23 mouse cellular contexts compared by ENCODE assay signal in the genomic region with DNA sequence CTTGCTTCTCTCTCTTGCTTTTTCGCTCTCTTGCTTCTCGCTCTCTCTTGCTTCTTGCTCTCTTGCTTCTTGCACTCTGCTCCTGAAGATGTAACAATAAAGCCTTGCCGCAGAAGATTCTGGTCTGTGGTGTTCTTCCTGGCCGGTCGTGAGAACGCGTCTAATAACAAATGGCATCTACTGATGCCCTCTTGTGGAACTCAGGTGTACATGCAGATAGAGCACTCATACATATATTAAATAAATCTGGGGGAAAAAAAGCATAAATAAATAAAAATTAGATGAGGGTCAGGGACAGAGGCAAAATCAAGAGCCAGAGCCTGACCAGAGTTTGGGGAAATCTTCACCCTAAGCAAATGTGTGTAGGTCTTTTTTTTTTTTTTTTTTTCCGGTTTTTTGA. TPM values are rescaled to one million over a fixed set of nuclear protein-coding genes. Genes with fewer than 3 reads are reported as not detected.
DNase-seq lines count a peak whose midpoint lies in the region; ATAC-seq and TF ChIP-seq lines count a peak whose summit lies in the region.
"Not testable (repeated sequence)": the region's sequence is repeated elsewhere in the genome, so short reads cannot be mapped to it uniquely, and the experiment has no call there.
"Had no signal": no experiment of that assay in that cellular context is flagged by ENCODE, and none has a peak within 500 bp of the region (broad histone marks: within the 10 kb centered on the region; RNA-seq: fewer than 3 reads in every experiment).

No protein-coding gene starts in this region.

- not testable (repeated sequence) for H3K4me2 ChIP-seq in forebrain, postnatal 0 days (ENCODE audit: low read depth); hindbrain, postnatal 0 days (ENCODE audit: low read depth, low read length); lung, postnatal 0 days (replicated peaks; ENCODE audit: low read depth, low read length); midbrain, postnatal 0 days (ENCODE audit: low read depth, low read length, poor library complexity, severe bottlenecking)

- not testable (repeated sequence) for TF ChIP-seq EP300 in lung, postnatal 0 days (IDR thresholded peaks at IDR 0.05)

- peak; percentile 62 for ATAC-seq in CD4-positive, CD25-positive, alpha-beta regulatory T cell, adult 4 months
- ATAC-seq in forebrain, postnatal 0 days; hindbrain, postnatal 0 days; lung, postnatal 0 days; midbrain, postnatal 0 days (ENCODE audit: low FRiP score): not testable (repeated sequence)

- H3K27ac ChIP-seq in forebrain, postnatal 0 days (ENCODE audit: low read depth, low read length); hindbrain, postnatal 0 days; left cerebral cortex, adult 2 months; lung, postnatal 0 days (ENCODE audit: low read length); midbrain, postnatal 0 days (ENCODE audit: low read depth, low read length): not testable (repeated sequence)

- intact Hi-C loops in left cerebral cortex, adult 2 months (cut with DNase I), result not testable (repeated sequence)

- H3K36me3 ChIP-seq in forebrain, postnatal 0 days (ENCODE audit: insufficient read depth); hindbrain, postnatal 0 days (ENCODE audit: insufficient read depth, low read length); lung, postnatal 0 days (ENCODE audit: insufficient read depth, low read length); midbrain, postnatal 0 days (ENCODE audit: insufficient read depth, low read length): not testable (repeated sequence)

- TF ChIP-seq CTCF in forebrain, postnatal 0 days (IDR thresholded peaks at IDR 0.05; ENCODE audit: low read depth), result peak; percentile 43
- TF ChIP-seq CTCF in hindbrain, postnatal 0 days (IDR thresholded peaks at IDR 0.05; ENCODE audit: low read depth), result peak; percentile 50
- peak; percentile 36 for TF ChIP-seq CTCF in left cerebral cortex, adult 2 months (IDR thresholded peaks at IDR 0.05)
- peak; percentile 59 for TF ChIP-seq CTCF in lung, postnatal 0 days (IDR thresholded peaks at IDR 0.05)
- TF ChIP-seq CTCF in midbrain, postnatal 0 days (IDR thresholded peaks at IDR 0.05), result peak; percentile 59

- peak; percentile 34 for DNase-seq in NIH3T3 (ENCODE audit: low read depth)
- DNase-seq in forebrain, postnatal 0 days; left cerebral cortex, adult 2 months (ENCODE audit: extremely low spot score in 1 of 2, low spot score in 2 of 2); midbrain, postnatal 0 days (ENCODE audit: low spot score): not testable (repeated sequence)
- peak; percentile 23 for DNase-seq in hindbrain, postnatal 0 days (ENCODE audit: low spot score)
- peak; percentile 35 for DNase-seq in lung, postnatal 0 days (ENCODE audit: low spot score)

- not testable (repeated sequence) for H3K4me1 ChIP-seq in forebrain, postnatal 0 days (ENCODE audit: insufficient read depth); hindbrain, postnatal 0 days (ENCODE audit: insufficient read depth, low read length); lung, postnatal 0 days (ENCODE audit: insufficient read depth, low read depth, low read length); midbrain, postnatal 0 days (ENCODE audit: insufficient read depth, low read length)

- not testable (repeated sequence) for H3K9ac ChIP-seq in forebrain, postnatal 0 days; hindbrain, postnatal 0 days (replicated peaks; ENCODE audit: low read length); lung, postnatal 0 days (replicated peaks; ENCODE audit: low read depth); midbrain, postnatal 0 days (replicated peaks; ENCODE audit: low read length, poor library complexity, severe bottlenecking)

- H3K27me3 ChIP-seq in forebrain, postnatal 0 days (ENCODE audit: insufficient read depth, low read length); hindbrain, postnatal 0 days (ENCODE audit: insufficient read depth, low read length); lung, postnatal 0 days (replicated peaks; ENCODE audit: insufficient read depth, low read length); midbrain, postnatal 0 days (ENCODE audit: insufficient read depth, low read length): not testable (repeated sequence)

- not testable (repeated sequence) for H3K4me3 ChIP-seq in forebrain, postnatal 0 days (ENCODE audit: low read depth, low read length); hindbrain, postnatal 0 days (ENCODE audit: low read length); left cerebral cortex, adult 2 months; lung, postnatal 0 days (ENCODE audit: low read depth, low read length); midbrain, postnatal 0 days (ENCODE audit: low read depth, low read length)

- 60% methylated on average over 6 of the region's 8 CpGs for WGBS in forebrain, postnatal 0 days
- WGBS in hindbrain, postnatal 0 days, result 63% methylated on average over 6 of the region's 8 CpGs
- 78% methylated on average over 6 of the region's 8 CpGs for WGBS in lung, postnatal 0 days
- 66% methylated on average over 6 of the region's 8 CpGs for WGBS in midbrain, postnatal 0 days

- H3K9me3 ChIP-seq in forebrain, postnatal 0 days (ENCODE audit: low read length); hindbrain, postnatal 0 days (ENCODE audit: low read length); lung, postnatal 0 days (ENCODE audit: low read length); midbrain, postnatal 0 days (ENCODE audit: low read length): not testable (repeated sequence)

RNA-seq across cellular contexts. Expression of gene Pfkl, which starts 15.6 kb away (rescaled TPM):
- polyA plus RNA-seq in CD4-positive, CD25-positive, alpha-beta regulatory T cell, adult 4 months (2017; shearing (Covaris generic)), result 100 to 1,000 TPM in 1 of 2 experiments, 10 to 100 TPM in 1; 60.6 to 118 TPM
- 85.6 and 112 TPM in 2 replicates for total RNA-seq in forebrain, postnatal 0 days (2014; rRNA removed)
- 57.3 and 72.9 TPM in 2 replicates for polyA plus RNA-seq in forebrain, postnatal 0 days (2015; fragmentation: Nextera tagmentation; extraction: Ambion mirVana)
- total RNA-seq in hindbrain, postnatal 0 days (2014; rRNA removed), result 183 and 208 TPM in 2 replicates
- polyA plus RNA-seq in hindbrain, postnatal 0 days (2015; fragmentation: Nextera tagmentation; extraction: Ambion mirVana), result 96.5 and 101 TPM in 2 replicates
- 100 to 1,000 TPM; 141 to 149 TPM for total RNA-seq in left cerebral cortex, adult 2 months (2021)
- 35.6 and 40.0 TPM in 2 replicates for polyA plus RNA-seq in lung, postnatal 0 days (2015; fragmentation: Nextera tagmentation; extraction: Ambion mirVana)
- total RNA-seq in midbrain, postnatal 0 days (2014; rRNA removed), result 165 and 166 TPM in 2 replicates
- polyA plus RNA-seq in midbrain, postnatal 0 days (2015; fragmentation: Nextera tagmentation; extraction: Ambion mirVana), result 98.5 and 104 TPM in 2 replicates

RNA-seq across cellular contexts. Expression of gene Dnmt3l, which starts 16.3 kb away (rescaled TPM):
- not detected for polyA plus RNA-seq in CD4-positive, CD25-positive, alpha-beta regulatory T cell, adult 4 months (2017; shearing (Covaris generic))
- total RNA-seq in forebrain, postnatal 0 days (2014; rRNA removed), result not detected in 2 replicates
- polyA plus RNA-seq in forebrain, postnatal 0 days (2015; fragmentation: Nextera tagmentation; extraction: Ambion mirVana), result not detected in 2 replicates
- 0.63 TPM in 1 of 2 replicates, not detected in the other for total RNA-seq in hindbrain, postnatal 0 days (2014; rRNA removed)
- polyA plus RNA-seq in hindbrain, postnatal 0 days (2015; fragmentation: Nextera tagmentation; extraction: Ambion mirVana), result 0.13 and 0.44 TPM in 2 replicates
- under 1 TPM in 1 of 2 experiments, not detected in 1; 0.54 TPM for total RNA-seq in left cerebral cortex, adult 2 months (2021)
- polyA plus RNA-seq in lung, postnatal 0 days (2015; fragmentation: Nextera tagmentation; extraction: Ambion mirVana), result 0.36 TPM in 1 of 2 replicates, not detected in the other
- total RNA-seq in midbrain, postnatal 0 days (2014; rRNA removed), result not detected in 2 replicates
- not detected in 2 replicates for polyA plus RNA-seq in midbrain, postnatal 0 days (2015; fragmentation: Nextera tagmentation; extraction: Ambion mirVana)
- total RNA-seq: gastrocnemius, postnatal 25 days; heart, adult 18-20 months; heart, postnatal 10 days had no signal
- polyA plus RNA-seq: activated CD4-positive, CD25-positive, alpha-beta regulatory T cell, adult 4 months; embryonic facial prominence, embryonic 10.5 days; forebrain, embryonic 12.5 days; G1E; heart, embryonic 12.5 days; hindbrain, embryonic 14.5 days; limb, embryonic 10.5 days; liver, embryonic 15.5 days; midbrain, embryonic 16.5 days; neural tube, embryonic 13.5 days; spleen, adult 2 months had no signal

RNA-seq across cellular contexts. Expression of gene Aire, which starts 18.0 kb away (rescaled TPM):
- polyA plus RNA-seq in CD4-positive, CD25-positive, alpha-beta regulatory T cell, adult 4 months (2017; shearing (Covaris generic)), result under 1 TPM in 1 of 2 experiments, not detected in 1; 0.33 TPM
- total RNA-seq in forebrain, postnatal 0 days (2014; rRNA removed), result 0.15 TPM in 1 of 2 replicates, not detected in the other
- polyA plus RNA-seq in forebrain, postnatal 0 days (2015; fragmentation: Nextera tagmentation; extraction: Ambion mirVana), result 0.14 and 0.29 TPM in 2 replicates
- 0.14 and 0.99 TPM in 2 replicates for total RNA-seq in hindbrain, postnatal 0 days (2014; rRNA removed)
- polyA plus RNA-seq in hindbrain, postnatal 0 days (2015; fragmentation: Nextera tagmentation; extraction: Ambion mirVana), result 0.05 and 0.30 TPM in 2 replicates
- total RNA-seq in left cerebral cortex, adult 2 months (2021), result under 1 TPM in 1 of 2 experiments, not detected in 1; 0.56 TPM
- polyA plus RNA-seq in lung, postnatal 0 days (2015; fragmentation: Nextera tagmentation; extraction: Ambion mirVana), result not detected in 2 replicates
- 0.16 and 0.33 TPM in 2 replicates for total RNA-seq in midbrain, postnatal 0 days (2014; rRNA removed)
- 0.20 and 0.31 TPM in 2 replicates for polyA plus RNA-seq in midbrain, postnatal 0 days (2015; fragmentation: Nextera tagmentation; extraction: Ambion mirVana)
- total RNA-seq: adrenal gland, adult 2 months; adrenal gland, postnatal 36 days; G1E; gastrocnemius, postnatal 25 days; heart, adult 18-20 months; heart, postnatal 10 days had no signal
- polyA plus RNA-seq: heart, embryonic 12.5 days; liver, embryonic 15.5 days had no signal

RNA-seq across cellular contexts. Expression of gene Icosl, which starts 43.6 kb away (rescaled TPM):
- 10 to 100 TPM in 1 of 2 experiments, 1 to 10 TPM in 1; 8.8 to 19.3 TPM for polyA plus RNA-seq in CD4-positive, CD25-positive, alpha-beta regulatory T cell, adult 4 months (2017; shearing (Covaris generic))
- total RNA-seq in forebrain, postnatal 0 days (2014; rRNA removed), result 1.9 and 2.0 TPM in 2 replicates
- 0.75 and 0.91 TPM in 2 replicates for polyA plus RNA-seq in forebrain, postnatal 0 days (2015; fragmentation: Nextera tagmentation; extraction: Ambion mirVana)
- 5.1 and 5.3 TPM in 2 replicates for total RNA-seq in hindbrain, postnatal 0 days (2014; rRNA removed)
- polyA plus RNA-seq in hindbrain, postnatal 0 days (2015; fragmentation: Nextera tagmentation; extraction: Ambion mirVana), result 1.7 and 1.8 TPM in 2 replicates
- total RNA-seq in left cerebral cortex, adult 2 months (2021), result 1 to 10 TPM; 3.5 to 3.6 TPM
- polyA plus RNA-seq in lung, postnatal 0 days (2015; fragmentation: Nextera tagmentation; extraction: Ambion mirVana), result 5.4 and 5.8 TPM in 2 replicates
- 1.7 and 1.8 TPM in 2 replicates for total RNA-seq in midbrain, postnatal 0 days (2014; rRNA removed)
- polyA plus RNA-seq in midbrain, postnatal 0 days (2015; fragmentation: Nextera tagmentation; extraction: Ambion mirVana), result 0.76 and 0.85 TPM in 2 replicates
- polyA plus RNA-seq: G1E had no signal

RNA-seq across cellular contexts. Expression of gene 1810043G02Rik, which starts 47.1 kb away (rescaled TPM):
- polyA plus RNA-seq in CD4-positive, CD25-positive, alpha-beta regulatory T cell, adult 4 months (2017; shearing (Covaris generic)), result 10 to 100 TPM in 1 of 2 experiments, 1 to 10 TPM in 1; 5.4 to 13.8 TPM
- 46.5 and 50.4 TPM in 2 replicates for total RNA-seq in forebrain, postnatal 0 days (2014; rRNA removed)
- 54.5 and 56.8 TPM in 2 replicates for polyA plus RNA-seq in forebrain, postnatal 0 days (2015; fragmentation: Nextera tagmentation; extraction: Ambion mirVana)
- total RNA-seq in hindbrain, postnatal 0 days (2014; rRNA removed), result 72.0 and 75.7 TPM in 2 replicates
- 58.5 and 60.4 TPM in 2 replicates for polyA plus RNA-seq in hindbrain, postnatal 0 days (2015; fragmentation: Nextera tagmentation; extraction: Ambion mirVana)
- 10 to 100 TPM; 33.9 to 34.0 TPM for total RNA-seq in left cerebral cortex, adult 2 months (2021)
- polyA plus RNA-seq in lung, postnatal 0 days (2015; fragmentation: Nextera tagmentation; extraction: Ambion mirVana), result 15.1 and 16.8 TPM in 2 replicates
- 60.0 and 61.7 TPM in 2 replicates for total RNA-seq in midbrain, postnatal 0 days (2014; rRNA removed)
- polyA plus RNA-seq in midbrain, postnatal 0 days (2015; fragmentation: Nextera tagmentation; extraction: Ambion mirVana), result 66.2 and 72.6 TPM in 2 replicates
